Mouse (Mus musculus): ENCODE results near the gene Mast3. TPM values are rescaled to one million over a fixed set of nuclear protein-coding genes. Genes with fewer than 3 reads are reported as not detected.

Mast3 gene
- polyA plus RNA-seq, 1 experiment from 2014 or later, result 30.8 TPM

GRCm38 (mm10) chr8:70838654-70839407 is 34.0 kb upstream of the Mast3 start:
- no peaks in the 10 kb centered on the region for H3K9me3 ChIP-seq (ENCODE audit: control insufficient read depth, low read length)
- no peaks in the 10 kb centered on the region for H3K27me3 ChIP-seq (replicated peaks; ENCODE audit: control insufficient read depth, insufficient read depth, low read length)
- 2% methylated on average over 66 of the region's 66 CpGs for WGBS
- H3K27ac ChIP-seq (ENCODE audit: low read length), result peak overlapping the region; percentile 93
- H3K36me3 ChIP-seq (ENCODE audit: control insufficient read depth, insufficient read depth), result no peaks in the 10 kb centered on the region
- peak overlapping the region; percentile 74 for H3K9ac ChIP-seq (replicated peaks; ENCODE audit: low read depth, low read length)
- H3K4me2 ChIP-seq (ENCODE audit: low read length), result peak overlapping the region; percentile 75
- H3K4me1 ChIP-seq (replicated peaks; ENCODE audit: control insufficient read depth, insufficient read depth, low read length), result peaks cover 11% of the 10 kb centered on the region
- ATAC-seq, result peak; percentile 53
- H3K4me3 ChIP-seq (replicated peaks; ENCODE audit: low read length), result peak overlapping the region; percentile 65

- no peak overlapping the region for H3K4me2 ChIP-seq (ENCODE audit: low read length)
- H3K36me3 ChIP-seq (ENCODE audit: control insufficient read depth, insufficient read depth), result no peaks in the 10 kb centered on the region
- H3K27ac ChIP-seq (ENCODE audit: low read length), result no peak overlapping the region
- H3K27me3 ChIP-seq (replicated peaks; ENCODE audit: control insufficient read depth, insufficient read depth, low read length), result no peaks in the 10 kb centered on the region
- WGBS, result 86% methylated on average over 12 of the region's 12 CpGs
- peaks cover 11% of the 10 kb centered on the region for H3K4me1 ChIP-seq (replicated peaks; ENCODE audit: control insufficient read depth, insufficient read depth, low read length)
- no peak overlapping the region for H3K4me3 ChIP-seq (replicated peaks; ENCODE audit: low read length)
- no peak overlapping the region for H3K9ac ChIP-seq (replicated peaks; ENCODE audit: low read depth, low read length)
- no peaks in the 10 kb centered on the region for H3K9me3 ChIP-seq (ENCODE audit: control insufficient read depth, low read length)
- ATAC-seq, result no peak
Measured at GRCm38 (mm10) chr8:70836666-70837065, 31.8 kb upstream of the Mast3 start.

- no peak overlapping the region for H3K27ac ChIP-seq (ENCODE audit: low read length)
- peaks cover 6% of the 10 kb centered on the region for H3K4me1 ChIP-seq (replicated peaks; ENCODE audit: control insufficient read depth, insufficient read depth, low read length)
- no peaks in the 10 kb centered on the region for H3K27me3 ChIP-seq (replicated peaks; ENCODE audit: control insufficient read depth, insufficient read depth, low read length)
- no peak overlapping the region for H3K9ac ChIP-seq (replicated peaks; ENCODE audit: low read depth, low read length)
- ATAC-seq, result no peak
- 96% methylated on average over 3 of the region's 3 CpGs for WGBS
- no peaks in the 10 kb centered on the region for H3K36me3 ChIP-seq (ENCODE audit: control insufficient read depth, insufficient read depth)
- H3K4me2 ChIP-seq (ENCODE audit: low read length), result no peak overlapping the region
- no peak overlapping the region for H3K4me3 ChIP-seq (replicated peaks; ENCODE audit: low read length)
- no peaks in the 10 kb centered on the region for H3K9me3 ChIP-seq (ENCODE audit: control insufficient read depth, low read length)
Measured at GRCm38 (mm10) chr8:70834071-70834470, 29.2 kb upstream of the Mast3 start.

- no peaks in the 10 kb centered on the region for H3K36me3 ChIP-seq (ENCODE audit: control insufficient read depth, insufficient read depth)
Measured at GRCm38 (mm10) chr8:70833520-70833919, 28.7 kb upstream of the Mast3 start.

GRCm38 (mm10) chr8:70833018-70833482 is 28.2 kb upstream of the Mast3 start:
- H3K27me3 ChIP-seq (replicated peaks; ENCODE audit: control insufficient read depth, insufficient read depth, low read length), result no peaks in the 10 kb centered on the region
- no peak overlapping the region for H3K9ac ChIP-seq (replicated peaks; ENCODE audit: low read depth, low read length)
- H3K4me3 ChIP-seq (replicated peaks; ENCODE audit: low read length), result no peak overlapping the region
- no peak overlapping the region for H3K27ac ChIP-seq (ENCODE audit: low read length)
- H3K9me3 ChIP-seq (ENCODE audit: control insufficient read depth, low read length), result no peaks in the 10 kb centered on the region
- H3K36me3 ChIP-seq (ENCODE audit: control insufficient read depth, insufficient read depth), result no peaks in the 10 kb centered on the region
- no peak for ATAC-seq
- no peak overlapping the region for H3K4me2 ChIP-seq (ENCODE audit: low read length)
- 61% methylated on average over 9 of the region's 9 CpGs for WGBS
- no peaks in the 10 kb centered on the region for H3K4me1 ChIP-seq (replicated peaks; ENCODE audit: control insufficient read depth, insufficient read depth, low read length)

More at GRCm38 (mm10) chr8:70833520-70833919, 28.7 kb upstream of the Mast3 start:
- ATAC-seq, result no peak
- H3K4me3 ChIP-seq (replicated peaks; ENCODE audit: low read length), result no peak overlapping the region
- H3K27me3 ChIP-seq (replicated peaks; ENCODE audit: control insufficient read depth, insufficient read depth, low read length), result no peaks in the 10 kb centered on the region
- WGBS, result 47% methylated on average over 15 of the region's 15 CpGs
- H3K27ac ChIP-seq (ENCODE audit: low read length), result no peak overlapping the region
- no peak overlapping the region for H3K9ac ChIP-seq (replicated peaks; ENCODE audit: low read depth, low read length)
- no peak overlapping the region for H3K4me2 ChIP-seq (ENCODE audit: low read length)
- no peaks in the 10 kb centered on the region for H3K9me3 ChIP-seq (ENCODE audit: control insufficient read depth, low read length)
- peaks cover 3% of the 10 kb centered on the region for H3K4me1 ChIP-seq (replicated peaks; ENCODE audit: control insufficient read depth, insufficient read depth, low read length)

- no peak for ATAC-seq
- Histone ChIP-seq H3K27ac (ENCODE audit: low read length) (no peak overlapping the region), H3K4me1 (replicated peaks; ENCODE audit: control insufficient read depth, insufficient read depth, low read length) (no peaks in the 10 kb centered on the region), H3K4me3 (replicated peaks; ENCODE audit: low read length) (no peak overlapping the region), H3K27me3 (replicated peaks; ENCODE audit: control insufficient read depth, insufficient read depth, low read length) (no peaks in the 10 kb centered on the region), H3K9ac (replicated peaks; ENCODE audit: low read depth, low read length) (no peak overlapping the region), H3K9me3 (ENCODE audit: control insufficient read depth, low read length) (no peaks in the 10 kb centered on the region), H3K36me3 (ENCODE audit: control insufficient read depth, insufficient read depth) (no peaks in the 10 kb centered on the region), H3K4me2 (ENCODE audit: low read length) (no peak overlapping the region)
- 51% methylated on average over 11 of the region's 11 CpGs for whole genome bisulfite sequencing
Measured at GRCm38 (mm10) chr8:70832371-70832770, 27.5 kb upstream of the Mast3 start.

- Histone ChIP-seq H3K4me2 (ENCODE audit: low read length) (no peak overlapping the region), H3K9ac (replicated peaks; ENCODE audit: low read depth, low read length) (no peak overlapping the region), H3K4me3 (replicated peaks; ENCODE audit: low read length) (no peak overlapping the region), H3K4me1 (replicated peaks; ENCODE audit: control insufficient read depth, insufficient read depth, low read length) (no peaks in the 10 kb centered on the region), H3K9me3 (ENCODE audit: control insufficient read depth, low read length) (no peaks in the 10 kb centered on the region; the same call in 1 of the 2 replicates), H3K27me3 (replicated peaks; ENCODE audit: control insufficient read depth, insufficient read depth, low read length) (no peaks in the 10 kb centered on the region), H3K36me3 (ENCODE audit: control insufficient read depth, insufficient read depth) (no peaks in the 10 kb centered on the region), H3K27ac (ENCODE audit: low read length) (no peak overlapping the region)
- no peak for ATAC-seq
- 82% methylated on average over 8 of the region's 8 CpGs for WGBS
Measured at GRCm38 (mm10) chr8:70831517-70831916, 26.7 kb upstream of the Mast3 start.

GRCm38 (mm10) chr8:70827796-70828195 is 22.9 kb upstream of the Mast3 start:
- H3K27ac ChIP-seq (ENCODE audit: low read length), result no peak overlapping the region
- no peak overlapping the region for H3K9ac ChIP-seq (replicated peaks; ENCODE audit: low read depth, low read length)
- no peak overlapping the region for H3K4me2 ChIP-seq (ENCODE audit: low read length)
- no peaks in the 10 kb centered on the region for H3K27me3 ChIP-seq (replicated peaks; ENCODE audit: control insufficient read depth, insufficient read depth, low read length)
- H3K4me3 ChIP-seq (replicated peaks; ENCODE audit: low read length), result no peak overlapping the region
- H3K9me3 ChIP-seq (ENCODE audit: control insufficient read depth, low read length), result no peaks in the 10 kb centered on the region; the same call in 1 of the 2 replicates
- H3K36me3 ChIP-seq (ENCODE audit: control insufficient read depth, insufficient read depth), result no peaks in the 10 kb centered on the region
- ATAC-seq, result no peak
- no peaks in the 10 kb centered on the region for H3K4me1 ChIP-seq (replicated peaks; ENCODE audit: control insufficient read depth, insufficient read depth, low read length)
- WGBS, result 89% methylated on average over 1 of the region's 1 CpGs

- no peaks in the 10 kb centered on the region for H3K27me3 ChIP-seq (replicated peaks; ENCODE audit: control insufficient read depth, insufficient read depth, low read length)
- H3K36me3 ChIP-seq (ENCODE audit: control insufficient read depth, insufficient read depth), result no peaks in the 10 kb centered on the region
- 93% methylated on average over 2 of the region's 2 CpGs for WGBS
- H3K9ac ChIP-seq (replicated peaks; ENCODE audit: low read depth, low read length), result no peak overlapping the region
- no peaks in the 10 kb centered on the region for H3K4me1 ChIP-seq (replicated peaks; ENCODE audit: control insufficient read depth, insufficient read depth, low read length)
- H3K9me3 ChIP-seq (ENCODE audit: control insufficient read depth, low read length), result no peaks in the 10 kb centered on the region; the same call in 1 of the 2 replicates
- H3K27ac ChIP-seq (ENCODE audit: low read length), result no peak overlapping the region
- no peak overlapping the region for H3K4me3 ChIP-seq (replicated peaks; ENCODE audit: low read length)
- no peak overlapping the region for H3K4me2 ChIP-seq (ENCODE audit: low read length)
- no peak for ATAC-seq
Measured at GRCm38 (mm10) chr8:70827010-70827409, 22.2 kb upstream of the Mast3 start.
